Mouse (Mus musculus): ENCODE measurements at regions not wholly inside any gene's neighbourhood (a gene's known extent, or its start where the extent isn't known, plus 50 kb on each side); places are given as distances from the start of the nearest gene placed in this dataset.

GRCm38 (mm10) chr13:46350075-46350747 lies 68.0 kb upstream of the Rbm24 start:
- DNase-seq (ENCODE audit: inconsistent age in 2 of 2, low spot score in 1 of 2) = peak; percentile 64 to 89

DNA sequence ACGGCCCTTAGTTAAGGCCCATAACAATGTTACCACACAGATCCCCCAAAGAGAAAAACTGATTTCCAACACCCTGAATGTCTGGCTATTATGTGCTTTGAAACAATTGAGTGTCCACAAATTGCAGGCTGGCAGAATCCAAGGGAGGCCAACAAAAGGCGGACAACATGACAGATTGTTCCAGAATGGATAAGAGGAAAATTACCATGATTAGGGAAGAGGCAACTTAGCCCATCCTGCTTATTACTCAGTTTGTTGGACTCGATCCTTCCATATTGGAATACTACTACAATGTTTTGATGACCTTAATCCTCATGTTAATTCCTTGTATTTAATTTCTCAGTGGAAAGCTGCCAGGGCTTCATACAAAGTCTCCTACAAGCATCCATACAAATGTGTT lies 62.9 kb upstream of the Rbm24 start:
- no peak for DNase-seq (ENCODE audit: inconsistent age in 2 of 2, low spot score in 1 of 2)

DNA sequence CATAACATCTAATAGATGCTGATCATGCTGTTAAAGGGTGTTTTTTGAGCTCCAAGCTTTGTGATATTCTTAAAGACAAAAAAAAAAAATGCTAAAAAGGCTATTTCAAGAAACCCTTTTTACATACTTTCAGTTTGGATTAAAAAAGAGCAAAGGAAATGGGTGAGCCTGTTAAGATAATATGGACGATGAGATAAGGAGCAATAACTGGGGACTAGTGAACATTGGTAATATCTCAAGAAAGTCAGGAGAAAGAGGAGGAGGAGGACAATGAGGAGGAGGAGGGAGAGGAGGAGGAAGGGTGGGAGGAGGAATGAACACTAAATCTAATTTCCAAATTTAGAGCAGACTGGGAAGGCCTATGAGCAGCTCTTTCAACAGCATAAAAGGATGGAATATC lies 62.3 kb upstream of the Rbm24 start:
- no peak for DNase-seq (ENCODE audit: inconsistent age in 2 of 2, low spot score in 1 of 2)

GRCm38 (mm10) chr13:46357037-46357436 lies 61.2 kb upstream of the Rbm24 start:
- DNase-seq (ENCODE audit: inconsistent age in 2 of 2, low spot score in 1 of 2) = no peak

DNA sequence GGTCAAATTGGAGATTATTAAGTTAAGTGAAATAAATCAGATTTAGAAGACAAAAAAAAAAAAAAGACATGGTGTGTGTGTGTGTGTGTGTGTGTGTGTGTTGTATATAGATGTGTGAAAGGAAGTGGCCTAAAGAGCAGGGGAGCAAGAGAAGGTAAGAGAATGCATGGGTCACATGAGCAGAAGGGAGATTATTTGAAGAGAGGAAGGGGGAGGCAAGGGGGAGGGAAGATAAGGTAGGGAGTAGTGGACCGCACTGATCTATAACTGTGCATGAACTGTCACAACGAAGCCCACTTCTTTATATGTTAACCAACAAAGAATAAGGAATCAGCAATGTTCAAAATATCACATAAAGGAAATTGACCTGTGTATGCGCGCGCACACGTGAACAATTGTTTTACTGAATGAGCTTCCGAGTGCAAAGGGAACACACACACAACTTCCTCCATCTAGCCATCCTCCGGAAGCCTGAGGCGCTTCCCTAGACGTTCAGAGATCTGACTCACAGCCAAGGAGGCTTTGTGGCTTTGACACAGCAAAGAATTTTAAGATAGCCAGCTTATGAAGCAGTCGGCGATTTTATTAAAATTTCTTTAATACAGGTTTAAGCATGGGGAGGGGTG lies 57.6 kb upstream of the Rbm24 start:
- DNase-seq (ENCODE audit: inconsistent age in 2 of 2, low spot score in 1 of 2) = no peak

GRCm38 (mm10) chr13:46363456-46364201 lies 54.6 kb upstream of the Rbm24 start:
- DNase-seq (ENCODE audit: inconsistent age in 2 of 2, low spot score in 1 of 2) = no peak

- no peak for DNase-seq (ENCODE audit: inconsistent age in 2 of 2, low spot score in 1 of 2)
These were observed 53.9 kb upstream of the Rbm24 start for GRCm38 (mm10) chr13:46364202-46364912.

DNA sequence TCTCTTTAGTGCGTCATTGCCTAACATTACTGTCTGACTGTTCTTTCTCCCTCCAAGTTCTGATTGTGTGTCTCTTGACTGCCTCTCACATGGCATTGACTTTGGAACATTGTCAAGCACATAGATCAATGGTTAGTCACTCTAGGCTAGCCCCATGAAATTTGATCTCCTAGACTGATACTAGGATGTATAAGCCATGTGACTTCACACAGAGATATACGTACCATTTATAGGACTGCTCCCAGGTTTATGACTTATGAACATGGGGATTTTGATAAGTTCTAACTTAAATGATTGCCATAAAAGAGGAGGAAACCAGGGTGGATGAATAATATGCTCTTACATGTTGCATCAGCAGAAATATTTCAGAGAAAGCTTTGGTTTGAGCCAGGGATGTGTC lies 52.9 kb upstream of the Rbm24 start:
- peak in 1 of 2 experiments; percentile 76 for DNase-seq (ENCODE audit: inconsistent age in 2 of 2, low spot score in 1 of 2)

Measured in adrenal gland, adult (tissue).